Mouse (Mus musculus): ENCODE results near the gene Atp8a1. TPM values are rescaled to one million over a fixed set of nuclear protein-coding genes. Genes with fewer than 3 reads are reported as not detected.

Gene Atp8a1
- polyA plus RNA-seq, 1 experiment from 2014 or later: 28.1 TPM

DNA sequence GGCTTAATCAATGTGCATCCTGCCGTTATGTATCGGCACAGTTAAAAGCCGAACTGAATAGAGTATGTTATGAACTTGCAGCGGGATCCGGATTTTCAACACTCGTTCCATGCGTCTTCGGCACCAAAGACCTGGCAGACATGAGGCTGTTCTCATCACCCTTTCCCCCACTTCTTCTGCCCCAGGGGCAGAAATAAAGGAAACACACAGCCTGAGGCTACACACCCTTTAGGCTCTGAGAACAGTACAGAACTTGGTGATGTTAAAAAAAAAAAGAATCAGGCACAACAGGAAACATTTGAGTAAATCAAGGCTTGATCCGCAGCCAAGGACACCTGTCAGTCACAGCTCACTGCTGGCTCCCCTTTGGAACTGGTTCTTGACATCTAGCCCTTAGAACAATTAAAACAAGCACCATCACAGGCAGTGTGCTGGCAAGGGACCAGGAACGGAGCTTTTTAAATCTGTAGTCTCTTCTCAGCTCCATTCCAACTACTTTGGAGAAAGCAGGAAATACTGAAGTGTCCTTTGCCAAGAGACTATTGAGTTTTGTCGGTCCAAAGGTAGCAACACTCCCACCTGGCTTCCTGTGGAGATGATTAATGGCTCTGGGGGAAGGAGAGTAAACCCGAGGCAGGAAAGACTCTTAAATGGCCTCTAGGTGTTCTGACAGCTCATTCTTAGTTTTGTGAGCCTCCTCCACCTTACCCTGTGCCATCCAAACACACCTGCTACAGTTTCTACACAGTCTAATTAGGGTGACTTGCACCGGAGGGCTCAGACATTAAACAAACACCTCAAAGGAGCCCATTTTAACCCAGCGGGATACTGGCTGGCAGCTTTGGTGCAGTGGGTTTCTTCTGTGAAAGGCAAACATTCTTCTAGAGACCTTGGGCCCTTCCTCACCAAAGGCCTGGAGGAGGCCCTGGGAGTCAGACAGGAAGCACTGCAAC is 50.0 kb downstream of the Atp8a1 start:
- Histone ChIP-seq H3K4me3 (replicated peaks) (no peak overlapping the region), H3K9ac (no peak overlapping the region)
- 75% methylated on average over 14 of the region's 14 CpGs for WGBS

DNA sequence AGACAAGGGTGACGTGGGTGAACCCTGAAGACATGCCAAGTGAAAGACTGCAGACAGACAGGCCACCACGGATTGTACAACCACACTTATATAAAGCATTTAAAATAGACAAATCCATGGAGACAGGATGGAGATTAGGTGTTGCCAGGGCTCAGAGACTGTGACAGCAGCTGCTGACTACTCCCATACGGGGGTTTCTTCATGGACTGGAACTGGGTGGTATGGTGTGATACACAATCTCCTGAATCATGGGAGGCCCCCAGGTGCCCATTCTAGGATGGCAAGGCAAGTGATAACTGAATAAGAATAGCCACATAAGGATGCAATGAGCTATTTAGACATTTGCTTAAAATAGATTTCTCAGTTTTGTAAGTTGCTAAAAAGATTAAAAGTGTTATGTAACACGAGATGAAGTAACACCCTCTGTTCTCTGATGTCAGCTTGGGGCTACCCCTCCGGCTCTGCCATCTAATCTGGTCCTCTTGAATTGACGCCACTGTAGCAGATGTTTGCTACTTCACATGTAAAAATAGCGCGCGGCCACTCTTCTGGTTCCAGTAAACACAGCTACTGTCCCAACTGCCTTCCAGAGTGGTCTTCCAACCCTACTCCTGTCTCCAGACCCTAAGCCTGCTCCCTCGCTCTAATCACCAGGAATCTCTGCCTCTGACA is 53.0 kb downstream of the Atp8a1 start:
- Histone ChIP-seq H3K27me3 (no peaks in the 10 kb centered on the region), H3K9me3 (no peaks in the 10 kb centered on the region), H3K4me3 (replicated peaks) (no peak overlapping the region), H3K4me2 (no peak overlapping the region), H3K36me3 (replicated peaks) (no peaks in the 10 kb centered on the region), H3K9ac (no peak overlapping the region), H3K27ac (no peak overlapping the region), H3K4me1 (peaks cover 14% of the 10 kb centered on the region)
- no peak for ATAC-seq (ENCODE audit: low FRiP score)
- WGBS: 85% methylated on average over 10 of the region's 10 CpGs

More for the DNA sequence above, 50.0 kb downstream of the Atp8a1 start:
- H3K36me3 ChIP-seq (replicated peaks): no peaks in the 10 kb centered on the region
- H3K4me1 ChIP-seq: peaks cover 18% of the 10 kb centered on the region
- H3K9me3 ChIP-seq: no peaks in the 10 kb centered on the region
- no peak for ATAC-seq (ENCODE audit: low FRiP score)
- no peaks in the 10 kb centered on the region for H3K27me3 ChIP-seq
- no peak overlapping the region for H3K27ac ChIP-seq
- H3K4me2 ChIP-seq: no peak overlapping the region

DNA sequence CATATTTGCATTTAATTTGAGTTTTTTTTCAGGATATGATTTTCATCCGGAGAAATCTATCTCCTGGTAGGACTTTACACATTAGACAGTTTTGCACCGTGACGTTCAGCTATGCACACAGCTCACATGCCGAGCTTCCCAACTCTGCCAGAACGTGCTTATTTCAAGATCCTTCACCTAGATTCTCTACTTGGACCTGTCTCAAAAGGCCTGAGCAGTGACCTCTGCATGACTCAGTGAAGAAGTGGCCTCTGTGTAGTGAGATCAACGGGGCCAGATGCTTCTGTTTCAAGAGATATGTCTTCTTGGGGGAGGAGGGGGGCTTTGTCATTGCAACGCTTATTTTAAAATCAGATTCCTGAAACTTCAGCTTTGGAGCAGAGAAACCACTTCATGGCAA is 64.5 kb downstream of the Atp8a1 start:
- H3K27me3 ChIP-seq: no peaks in the 10 kb centered on the region
- H3K9me3 ChIP-seq: no peaks in the 10 kb centered on the region
- 88% methylated on average over 7 of the region's 7 CpGs for WGBS
- ATAC-seq (ENCODE audit: low FRiP score): no peak
- H3K36me3 ChIP-seq (replicated peaks): no peaks in the 10 kb centered on the region
- no peak overlapping the region for H3K4me2 ChIP-seq
- H3K27ac ChIP-seq: no peak overlapping the region
- no peak overlapping the region for H3K4me3 ChIP-seq (replicated peaks)
- H3K9ac ChIP-seq: no peak overlapping the region
- H3K4me1 ChIP-seq: no peaks in the 10 kb centered on the region

DNA sequence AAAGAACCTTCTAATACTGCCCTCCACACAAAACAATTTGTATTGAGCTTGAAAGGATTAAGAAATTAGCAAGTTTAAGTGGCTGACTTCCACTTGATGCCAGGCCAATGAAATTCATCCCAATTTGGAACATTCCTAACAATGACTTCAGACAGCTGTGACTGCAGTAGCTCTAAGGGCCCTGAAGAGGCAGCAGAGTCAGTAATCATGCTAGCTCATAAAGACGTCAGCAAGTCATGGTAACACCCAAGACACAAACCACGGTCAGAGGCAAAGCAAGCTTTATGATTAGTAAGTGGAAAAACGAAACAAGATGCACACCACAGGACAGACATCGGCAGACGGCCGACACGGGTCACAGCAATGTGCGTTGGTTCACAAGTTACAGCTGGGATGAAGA is 69.2 kb downstream of the Atp8a1 start:
- WGBS: 69% methylated on average over 8 of the region's 8 CpGs
- Histone ChIP-seq H3K4me3 (replicated peaks) (no peak overlapping the region), H3K9ac (no peak overlapping the region), H3K4me1 (no peaks in the 10 kb centered on the region), H3K4me2 (no peak overlapping the region), H3K27ac (no peak overlapping the region), H3K9me3 (no peaks in the 10 kb centered on the region), H3K27me3 (no peaks in the 10 kb centered on the region), H3K36me3 (replicated peaks) (0 out of 2 replicates have a peak, but pooled peaks cover 4% of the 10 kb centered on the region)
- ATAC-seq (ENCODE audit: low FRiP score): peak; percentile 70; the same call in 1 of the 2 replicates

DNA sequence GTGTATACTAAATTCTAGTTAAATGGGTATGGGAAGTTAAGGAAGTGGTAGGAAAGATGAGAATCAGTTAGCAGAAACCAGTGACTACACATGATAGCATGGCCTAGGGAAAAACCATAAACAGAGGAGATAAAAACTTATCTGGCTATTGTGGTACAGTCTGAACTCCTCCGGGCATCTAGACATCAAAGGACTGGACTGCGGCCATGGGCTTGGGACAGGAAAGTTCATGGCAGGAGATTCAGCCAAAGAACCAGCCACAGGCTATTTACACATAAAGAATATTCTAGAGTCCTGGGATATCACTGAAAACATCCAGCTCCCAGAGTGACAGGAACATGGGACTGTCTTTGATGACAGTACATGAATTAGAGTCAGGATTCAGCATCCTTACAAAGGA is 73.0 kb downstream of the Atp8a1 start:
- 93% methylated on average over 2 of the region's 2 CpGs for WGBS
- no peak for ATAC-seq (ENCODE audit: low FRiP score)
- Histone ChIP-seq H3K36me3 (replicated peaks) (peaks cover 8% of the 10 kb centered on the region), H3K9ac (no peak overlapping the region), H3K4me1 (no peaks in the 10 kb centered on the region), H3K9me3 (no peaks in the 10 kb centered on the region), H3K27me3 (no peaks in the 10 kb centered on the region), H3K4me2 (no peak overlapping the region), H3K27ac (no peak overlapping the region), H3K4me3 (replicated peaks) (no peak overlapping the region)

DNA sequence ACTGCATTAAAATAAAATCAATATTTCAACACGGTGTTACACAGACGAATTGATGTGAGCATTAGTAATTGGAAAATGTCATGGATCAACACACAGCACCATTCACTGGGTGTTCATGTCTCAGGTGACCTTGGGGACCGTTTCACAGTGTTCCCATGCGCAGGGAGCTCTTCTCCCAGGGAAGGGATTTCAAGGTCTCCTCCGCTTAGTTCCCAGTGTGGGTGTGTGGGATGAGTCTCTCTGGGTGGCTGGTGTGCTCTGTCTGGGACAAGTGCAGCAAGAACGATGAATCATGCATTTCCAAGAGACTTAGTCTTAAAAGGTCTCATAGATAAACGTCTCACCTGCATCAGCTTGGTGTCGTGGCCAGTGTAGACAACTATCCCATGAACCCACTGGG is 78.5 kb downstream of the Atp8a1 start:
- 91% methylated on average over 8 of the region's 8 CpGs for WGBS
- H3K4me3 ChIP-seq (replicated peaks): no peak overlapping the region
- no peaks in the 10 kb centered on the region for H3K9me3 ChIP-seq
- H3K27me3 ChIP-seq: no peaks in the 10 kb centered on the region
- no peak overlapping the region for H3K9ac ChIP-seq
- no peaks in the 10 kb centered on the region for H3K4me1 ChIP-seq
- peaks cover 4% of the 10 kb centered on the region for H3K36me3 ChIP-seq (replicated peaks)
- H3K27ac ChIP-seq: no peak overlapping the region
- no peak for ATAC-seq (ENCODE audit: low FRiP score)
- H3K4me2 ChIP-seq: no peak overlapping the region

DNA sequence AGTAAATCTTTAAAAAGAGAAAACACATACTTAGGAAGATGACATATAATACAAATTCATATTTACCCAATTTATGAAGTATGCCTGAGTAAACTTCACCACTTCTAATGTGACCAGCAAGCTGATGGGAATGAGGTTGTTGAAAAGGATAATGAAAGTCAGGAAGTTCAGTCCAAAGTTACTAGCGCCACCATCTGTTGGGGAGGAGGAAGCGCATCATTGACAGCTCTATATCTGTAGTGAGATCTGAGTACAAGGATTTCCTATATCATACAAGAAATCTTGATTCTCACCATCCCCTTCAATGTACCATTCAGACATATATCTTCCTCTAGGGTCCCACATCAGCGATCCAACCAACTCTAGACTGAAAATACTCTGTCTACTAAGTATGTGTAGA is 82.4 kb downstream of the Atp8a1 start:
- WGBS: 91% methylated on average over 3 of the region's 3 CpGs
- no peaks in the 10 kb centered on the region for H3K9me3 ChIP-seq
- H3K9ac ChIP-seq: no peak overlapping the region
- H3K36me3 ChIP-seq (replicated peaks): peaks cover 12% of the 10 kb centered on the region
- no peak overlapping the region for H3K4me3 ChIP-seq (replicated peaks)
- no peaks in the 10 kb centered on the region for H3K4me1 ChIP-seq
- no peak overlapping the region for H3K4me2 ChIP-seq
- no peaks in the 10 kb centered on the region for H3K27me3 ChIP-seq
- no peak for ATAC-seq (ENCODE audit: low FRiP score)
- H3K27ac ChIP-seq: no peak overlapping the region

DNA sequence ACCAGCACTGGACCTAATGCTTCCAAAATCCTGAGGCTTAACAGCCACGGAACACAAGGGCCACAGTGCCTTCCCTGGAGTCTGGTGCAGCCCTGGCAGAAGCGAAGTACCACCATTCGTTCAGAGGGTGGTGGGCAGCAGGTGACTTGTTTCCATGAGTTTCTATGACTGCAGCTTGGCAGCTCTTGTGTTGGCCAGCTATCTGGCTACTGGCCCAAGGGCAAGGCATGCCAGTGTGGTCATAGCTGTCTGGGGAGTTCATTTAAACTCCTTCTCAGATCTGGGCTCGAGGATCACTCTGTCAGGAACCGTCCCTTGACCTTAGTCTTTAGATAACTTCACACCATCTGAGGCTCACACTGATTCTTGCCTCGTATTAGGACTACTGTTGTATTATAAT is 89.1 kb downstream of the Atp8a1 start:
- ATAC-seq (ENCODE audit: low FRiP score): no peak
- no peak overlapping the region for H3K27ac ChIP-seq
- H3K4me3 ChIP-seq (replicated peaks): no peak overlapping the region
- no peaks in the 10 kb centered on the region for H3K27me3 ChIP-seq
- no peak overlapping the region for H3K4me2 ChIP-seq
- WGBS: 94% methylated on average over 6 of the region's 6 CpGs
- H3K36me3 ChIP-seq (replicated peaks): peaks cover 8% of the 10 kb centered on the region; the same call in 1 of the 2 replicates
- no peak overlapping the region for H3K9ac ChIP-seq
- no peaks in the 10 kb centered on the region for H3K9me3 ChIP-seq
- H3K4me1 ChIP-seq: peaks cover 7% of the 10 kb centered on the region

DNA sequence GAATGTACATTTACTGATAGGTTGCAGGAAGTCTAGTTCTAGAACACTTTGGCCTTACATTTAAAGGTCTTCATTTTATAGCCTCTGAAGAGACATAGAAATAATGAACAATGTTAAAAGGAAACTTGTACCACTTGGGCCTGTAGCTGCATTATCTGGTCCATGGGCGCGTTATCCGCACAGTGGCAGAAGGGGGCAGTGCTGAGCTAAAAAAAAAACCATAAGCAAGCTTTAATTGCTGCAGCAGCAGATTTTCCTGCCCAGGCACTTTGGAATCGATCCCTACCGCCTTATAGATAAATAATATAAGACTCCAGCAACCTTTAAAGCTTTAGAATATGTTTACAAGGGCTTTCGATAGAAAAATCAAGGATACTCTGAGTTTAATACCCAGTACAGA is 91.1 kb downstream of the Atp8a1 start:
- Histone ChIP-seq H3K27me3 (no peaks in the 10 kb centered on the region), H3K36me3 (replicated peaks) (no peaks in the 10 kb centered on the region), H3K4me2 (no peak overlapping the region), H3K27ac (no peak overlapping the region), H3K4me3 (replicated peaks) (no peak overlapping the region), H3K9me3 (no peaks in the 10 kb centered on the region), H3K4me1 (peaks cover 19% of the 10 kb centered on the region), H3K9ac (no peak overlapping the region)
- 29% methylated on average over 6 of the region's 6 CpGs for WGBS
- no peak for ATAC-seq (ENCODE audit: low FRiP score)

DNA sequence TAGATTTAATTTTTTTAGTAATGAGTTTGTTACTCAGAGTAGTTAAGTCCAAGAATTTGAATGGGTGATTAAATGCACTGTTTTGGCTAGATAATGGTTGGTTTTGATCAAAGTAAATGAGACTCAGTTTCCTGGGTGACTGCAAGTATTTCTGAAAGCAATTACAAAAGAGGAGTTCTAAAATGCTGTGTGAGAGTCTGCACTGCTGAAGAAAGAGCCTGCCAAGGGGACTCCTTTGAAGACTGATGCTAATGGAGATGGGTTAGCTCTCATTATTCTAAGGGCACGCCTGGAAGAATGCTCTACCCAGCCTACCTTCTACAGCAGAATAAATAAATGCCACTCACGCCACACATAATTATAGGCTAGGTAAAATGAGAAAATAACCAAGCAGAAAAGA is 94.2 kb downstream of the Atp8a1 start:
- ATAC-seq (ENCODE audit: low FRiP score): peak; percentile 86
- no peak overlapping the region for H3K4me3 ChIP-seq (replicated peaks)
- WGBS: 6% methylated on average over 2 of the region's 2 CpGs
- H3K36me3 ChIP-seq (replicated peaks): peaks cover 9% of the 10 kb centered on the region
- peak overlapping the region; percentile 83; the same call in 1 of the 2 replicates for H3K27ac ChIP-seq
- H3K27me3 ChIP-seq: no peaks in the 10 kb centered on the region
- H3K4me1 ChIP-seq: peaks cover 19% of the 10 kb centered on the region
- H3K9me3 ChIP-seq: no peaks in the 10 kb centered on the region
- H3K4me2 ChIP-seq: peak overlapping the region; percentile 33; the same call in 1 of the 2 replicates
- H3K9ac ChIP-seq: no peak overlapping the region

DNA sequence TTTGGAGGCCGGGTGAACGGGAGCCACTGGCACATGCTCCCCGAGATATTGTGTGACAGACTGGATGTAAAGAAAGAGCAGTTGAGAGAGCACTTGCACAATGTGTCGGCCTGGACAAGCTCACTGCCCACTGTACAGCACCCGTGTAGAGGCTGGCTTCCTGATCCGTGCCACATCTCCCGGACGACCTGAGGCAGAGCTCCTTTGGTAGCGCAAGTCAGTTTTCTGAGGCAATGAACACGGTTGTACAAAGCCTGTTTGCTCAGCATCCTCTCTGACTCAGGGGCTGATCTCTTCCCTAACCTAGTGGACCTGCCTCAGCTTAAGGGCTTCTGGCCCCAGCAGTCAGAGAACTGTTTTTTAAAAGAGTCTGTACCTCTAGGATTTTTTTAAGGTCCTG is 94.6 kb downstream of the Atp8a1 start:
- H3K9ac ChIP-seq: no peak overlapping the region
- H3K4me1 ChIP-seq: peaks cover 19% of the 10 kb centered on the region
- H3K36me3 ChIP-seq (replicated peaks): peaks cover 13% of the 10 kb centered on the region
- H3K27ac ChIP-seq: peak overlapping the region; percentile 83
- ATAC-seq (ENCODE audit: low FRiP score): peak; percentile 78
- no peaks in the 10 kb centered on the region for H3K27me3 ChIP-seq
- peak overlapping the region; percentile 33 for H3K4me2 ChIP-seq
- no peaks in the 10 kb centered on the region for H3K9me3 ChIP-seq
- 15% methylated on average over 10 of the region's 10 CpGs for WGBS
- no peak overlapping the region for H3K4me3 ChIP-seq (replicated peaks)

DNA sequence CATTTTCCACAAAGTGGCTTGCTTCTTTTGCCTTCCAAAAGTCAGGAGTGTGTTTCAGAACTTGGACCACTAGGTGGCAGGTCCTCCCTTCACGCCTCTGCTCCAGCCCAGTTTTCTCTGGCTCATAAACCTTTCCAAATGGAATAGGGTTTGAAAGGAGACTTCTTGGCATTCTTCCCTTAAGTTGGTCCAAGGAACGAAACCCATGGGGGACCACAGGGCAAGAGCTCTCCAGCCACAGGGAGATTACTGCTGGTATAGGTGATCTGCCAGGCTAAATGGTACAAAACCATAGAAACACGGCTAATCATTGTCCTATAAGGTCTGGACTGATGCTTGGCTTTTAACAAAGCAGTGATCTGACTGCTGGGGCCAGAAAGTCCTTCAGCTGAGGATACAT is 95.2 kb downstream of the Atp8a1 start:
- peak; percentile 34 for ATAC-seq (ENCODE audit: low FRiP score)
- Histone ChIP-seq H3K36me3 (replicated peaks) (peaks cover 19% of the 10 kb centered on the region), H3K4me2 (no peak overlapping the region), H3K4me3 (replicated peaks) (no peak overlapping the region), H3K4me1 (peaks cover 19% of the 10 kb centered on the region), H3K9ac (no peak overlapping the region), H3K9me3 (no peaks in the 10 kb centered on the region), H3K27me3 (no peaks in the 10 kb centered on the region), H3K27ac (peak overlapping the region; percentile 83)
- 16% methylated on average over 3 of the region's 3 CpGs for WGBS
